Mouse (Mus musculus) liver, postnatal 0 days (tissue): ENCODE data around the gene Chrne. TPM values are rescaled to one million over a fixed set of nuclear protein-coding genes. Genes with fewer than 3 reads are reported as not detected.

ENCODE experiments used
- ATAC-seq: fragments of 200-750 bp; cut with Nextera tagmentation; 2 replicates; pipeline ENCODE4 v1.8.0; 2017; ENCODE audit warnings: mild to moderate bottlenecking, moderate library complexity
- DNase-seq: peaks from one replicate; pipeline ENCODE4 v3.0.0-alpha.2; 2016
- H3K27ac ChIP-seq: fragments of 300-500 bp; sonication (generic); 2 replicates; pipeline ENCODE4 v1.5.1; 2014; ENCODE audit warnings: antibody characterized with exemption, moderate library complexity, mild to moderate bottlenecking, low read depth
- H3K27me3 ChIP-seq: fragments of 300-500 bp; sonication (generic); 2 replicates; pipeline ENCODE4 v1.6.1; 2014; ENCODE audit warnings: low read length, control low read depth, mixed read lengths; ENCODE audit not compliant: insufficient read depth
- H3K36me3 ChIP-seq: fragments of 300-500 bp; sonication (generic); replicated peaks from 2 replicates; pipeline ENCODE4 v1.6.1; 2014; ENCODE audit warnings: mild to moderate bottlenecking, control low read depth, low read length, moderate library complexity, mixed read lengths; ENCODE audit not compliant: insufficient read depth
- H3K4me1 ChIP-seq: fragments of 300-500 bp; sonication (generic); 2 replicates; pipeline ENCODE4 v1.6.1; 2014; ENCODE audit warnings: antibody characterized with exemption, mild to moderate bottlenecking, control low read depth; ENCODE audit not compliant: insufficient read depth
- H3K4me2 ChIP-seq: fragments of 300-500 bp; sonication (generic); 2 replicates; pipeline ENCODE4 v1.6.1; 2014; ENCODE audit warnings: low read depth, mild to moderate bottlenecking, low read length, moderate library complexity, mixed read lengths
- H3K4me3 ChIP-seq: fragments of 300-500 bp; sonication (generic); 2 replicates; pipeline ENCODE4 v1.5.1; 2014; ENCODE audit warnings: low read depth, low read length
- H3K9ac ChIP-seq: fragments of 300-500 bp; sonication (generic); replicated peaks from 2 replicates; pipeline ENCODE4 v1.6.1; 2014; ENCODE audit warnings: mild to moderate bottlenecking, moderate library complexity
- H3K9me3 ChIP-seq: fragments of 300-500 bp; sonication (generic); 2 replicates; pipeline ENCODE4 v1.6.1; 2016; ENCODE audit warnings: mild to moderate bottlenecking, control low read depth, low read length, mixed read lengths
- CTCF ChIP-seq: sonication (generic); IDR thresholded peaks from 2 replicates; pipeline ENCODE4 v1.5.1; 2016; ENCODE audit warnings: antibody characterized with exemption, low read depth
- EP300 ChIP-seq: IDR thresholded peaks from 2 replicates; pipeline ENCODE4 v1.6.1; 2016; ENCODE audit warnings: antibody characterized with exemption, low read depth, mild to moderate bottlenecking
- WGBS: fragments of 180-500 bp; shearing (Covaris S2); extraction: QIAGEN DNeasy Blood & Tissue Kit; methylation state at CpG from one replicate; pipeline ENCODE4 v1.1.7; 2014; ENCODE audit not compliant: insufficient replicate concordance; 5-methylcytosine and 5-hydroxymethylcytosine counted together
- polyA plus RNA-seq: library from polyadenylated mRNA; unstranded; fragments of >200 nt; fragmentation: Nextera tagmentation; extraction: Ambion mirVana; gene quantifications from 2 replicates; pipeline ENCODE4 v1.2.1, GENCODE M21; 2015

Gene Chrne
- polyA plus RNA-seq, 1 experiment from 2014 or later: 0.19 TPM

GRCm38 (mm10) chr11:70644564-70645103 is 25.6 kb upstream of the Chrne start:
- Histone ChIP-seq H3K4me3 (no peak overlapping the region), H3K9ac (no peak overlapping the region), H3K4me2 (no peak overlapping the region), H3K36me3 (peaks cover 24% of the 10 kb centered on the region), H3K4me1 (peaks cover 34% of the 10 kb centered on the region), H3K27me3 (no peaks in the 10 kb centered on the region), H3K9me3 (no peaks in the 10 kb centered on the region), H3K27ac (no peak overlapping the region)
- no peak for TF ChIP-seq CTCF
- no peak for TF ChIP-seq EP300
- DNase-seq (no peak), ATAC-seq (no peak)
- 89% methylated on average over 8 of the region's 8 CpGs for WGBS

GRCm38 (mm10) chr11:70643051-70643450 is 24.0 kb upstream of the Chrne start:
- Histone ChIP-seq H3K4me3 (no peak overlapping the region), H3K36me3 (peaks cover 17% of the 10 kb centered on the region), H3K27me3 (no peaks in the 10 kb centered on the region), H3K4me2 (no peak overlapping the region), H3K9me3 (no peaks in the 10 kb centered on the region), H3K4me1 (peaks cover 35% of the 10 kb centered on the region), H3K9ac (no peak overlapping the region), H3K27ac (no peak overlapping the region)
- DNase-seq: no peak
- no peak for ATAC-seq
- 86% methylated on average over 6 of the region's 6 CpGs for WGBS
- TF ChIP-seq EP300 (no peak), CTCF (no peak)

- peaks cover 32% of the 10 kb centered on the region for H3K4me1 ChIP-seq
- no peaks in the 10 kb centered on the region for H3K27me3 ChIP-seq
- H3K9me3 ChIP-seq: no peaks in the 10 kb centered on the region
- WGBS: 68% methylated on average over 7 of the region's 7 CpGs
- H3K36me3 ChIP-seq: peaks cover 17% of the 10 kb centered on the region
- ATAC-seq (no peak), DNase-seq (no peak)
- H3K4me2 ChIP-seq: no peak overlapping the region
- TF ChIP-seq EP300: no peak
- TF ChIP-seq CTCF: no peak
- no peak overlapping the region for H3K9ac ChIP-seq
- no peak overlapping the region for H3K4me3 ChIP-seq
- H3K27ac ChIP-seq: no peak overlapping the region
These were observed 22.2 kb upstream of the Chrne start for GRCm38 (mm10) chr11:70641241-70641640.

GRCm38 (mm10) chr11:70639976-70640375 is 21.0 kb upstream of the Chrne start:
- peaks cover 23% of the 10 kb centered on the region for H3K4me1 ChIP-seq
- no peak for DNase-seq
- WGBS: 74% methylated on average over 8 of the region's 8 CpGs
- no peak overlapping the region for H3K9ac ChIP-seq
- no peaks in the 10 kb centered on the region for H3K9me3 ChIP-seq
- TF ChIP-seq CTCF (no peak), EP300 (no peak)
- no peaks in the 10 kb centered on the region for H3K27me3 ChIP-seq
- H3K4me2 ChIP-seq: no peak overlapping the region; the same call in 1 of the 2 replicates
- H3K4me3 ChIP-seq: no peak overlapping the region
- H3K36me3 ChIP-seq: peaks cover 12% of the 10 kb centered on the region
- ATAC-seq: no peak
- no peak overlapping the region for H3K27ac ChIP-seq

GRCm38 (mm10) chr11:70638714-70639278 is 19.8 kb upstream of the Chrne start, which contains the start of gene Gp1ba:
TSS of gene Gp1ba (plus strand) at chr11:70639122.
- Histone ChIP-seq H3K9me3 (no peaks in the 10 kb centered on the region), H3K4me2 (peak within 1 kb of the TSS; percentile 55), H3K9ac (peak within 1 kb of the TSS; percentile 8), H3K27me3 (no peaks in the 10 kb centered on the region), H3K4me1 (peaks cover 23% of the 10 kb centered on the region), H3K4me3 (no peak within 1 kb of the TSS), H3K27ac (peak within 1 kb of the TSS; percentile 80), H3K36me3 (peaks cover 3% of the 10 kb centered on the region; the same call in 1 of the 2 replicates)
- WGBS: 8% methylated on average over 5 of the region's 5 CpGs
- ATAC-seq (peak; percentile 76), DNase-seq (no peak)
- TF ChIP-seq EP300 (peak; percentile 76), CTCF (no peak)

- peaks cover 23% of the 10 kb centered on the region for H3K4me1 ChIP-seq
- no peaks in the 10 kb centered on the region for H3K27me3 ChIP-seq
- H3K9me3 ChIP-seq: no peaks in the 10 kb centered on the region
- H3K4me2 ChIP-seq: peak overlapping the region; percentile 55
- peak overlapping the region; percentile 80 for H3K27ac ChIP-seq
- WGBS: 69% methylated on average over 1 of the region's 1 CpGs
- no peak for TF ChIP-seq EP300
- no peak for TF ChIP-seq CTCF
- H3K36me3 ChIP-seq: no peaks in the 10 kb centered on the region; the same call in 1 of the 2 replicates
- no peak overlapping the region; the same call in 1 of the 2 replicates for H3K9ac ChIP-seq
- H3K4me3 ChIP-seq: no peak overlapping the region
- DNase-seq (no peak), ATAC-seq (peak; percentile 11; the same call in 1 of the 2 replicates)
These were observed 19.3 kb upstream of the Chrne start for GRCm38 (mm10) chr11:70638293-70638692.
